Mouse (Mus musculus) lung, postnatal 0 days (tissue): ENCODE measurements at regions not wholly inside any gene's neighbourhood (a gene's known extent, or its start where the extent isn't known, plus 50 kb on each side); places are given as distances from the start of the nearest gene placed in this dataset.

ENCODE experiments used
- CTCF ChIP-seq: IDR thresholded peaks from 2 replicates; pipeline ENCODE4 v1.5.1; 2016; ENCODE audit warnings: antibody characterized with exemption, mild to moderate bottlenecking
- EP300 ChIP-seq: IDR thresholded peaks from 2 replicates; pipeline ENCODE4 v1.6.1; 2016; ENCODE audit warnings: antibody characterized with exemption, mild to moderate bottlenecking, control low read depth

GRCm38 (mm10) chr11:79844436-79844835 lies 117.8 kb downstream of the Utp6 start:
- TF ChIP-seq EP300 (no peak), CTCF (no peak)
